Mouse (Mus musculus) CD8-positive naive resting alpha-beta T cell, adult 2 months (primary cell): ENCODE measurements around the gene Gm47996.

Experiments used
- DNase-seq, 2 experiments: peaks; one replicate each; pipeline ENCODE4 v3.0.0; 2022; ENCODE audit warnings: low read depth in 2 of 2, low spot score in 2 of 2

The Gm47996 gene

DNA sequence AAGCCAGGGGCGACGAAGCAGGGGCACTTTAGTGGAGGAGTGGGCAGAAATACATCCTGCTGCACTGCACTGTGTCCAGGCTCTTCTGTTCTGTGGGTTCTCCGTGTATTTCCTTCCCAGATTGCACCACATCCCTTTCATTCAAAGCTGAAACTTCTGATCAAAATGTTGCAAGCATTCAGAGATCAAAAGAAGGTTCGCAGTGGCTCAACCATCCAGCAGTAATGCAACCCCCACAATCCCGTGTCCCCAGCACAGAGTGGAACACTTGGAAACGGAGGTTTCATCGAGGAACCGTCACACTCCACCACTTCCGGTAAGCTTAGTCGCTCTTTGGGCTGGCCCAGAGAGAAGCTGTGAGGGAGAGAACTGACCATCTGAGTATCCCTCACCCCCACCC lies 35.2 kb downstream of the Gm47996 start:
- no peak for DNase-seq

- no peak for DNase-seq
Measured at GRCm38 (mm10) chr1:151245846-151246245, 35.9 kb downstream of the Gm47996 start.

DNA sequence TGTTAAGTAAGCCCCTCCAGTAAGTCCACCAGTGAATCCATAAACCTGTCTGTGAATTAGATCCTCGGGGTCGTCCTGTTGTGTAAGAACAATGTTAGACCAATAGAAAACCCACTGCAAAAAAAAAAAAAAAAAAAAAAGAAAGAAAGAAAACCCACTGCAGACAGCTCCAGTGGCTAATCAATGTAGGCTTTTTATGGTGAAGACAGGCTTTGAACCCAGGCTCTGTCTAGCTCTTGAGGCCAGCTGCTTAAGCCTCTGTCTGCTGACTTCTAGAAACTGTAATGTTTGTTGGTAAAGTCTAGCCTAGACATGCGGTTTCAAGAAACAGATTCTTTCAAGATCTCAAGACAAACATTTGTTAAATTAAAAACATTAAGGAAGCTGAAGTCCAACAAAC lies 40.2 kb downstream of the Gm47996 start:
- no peak for DNase-seq

- no peak for DNase-seq
Measured at GRCm38 (mm10) chr1:151250529-151251193, 40.7 kb downstream of the Gm47996 start.

- no peak for DNase-seq
Measured at GRCm38 (mm10) chr1:151251194-151252010, 41.5 kb downstream of the Gm47996 start.

GRCm38 (mm10) chr1:151255422-151255821 lies 45.5 kb downstream of the Gm47996 start:
- DNase-seq = no peak

- DNase-seq = no peak
Measured at GRCm38 (mm10) chr1:151258090-151258954, 48.4 kb downstream of the Gm47996 start.

DNA sequence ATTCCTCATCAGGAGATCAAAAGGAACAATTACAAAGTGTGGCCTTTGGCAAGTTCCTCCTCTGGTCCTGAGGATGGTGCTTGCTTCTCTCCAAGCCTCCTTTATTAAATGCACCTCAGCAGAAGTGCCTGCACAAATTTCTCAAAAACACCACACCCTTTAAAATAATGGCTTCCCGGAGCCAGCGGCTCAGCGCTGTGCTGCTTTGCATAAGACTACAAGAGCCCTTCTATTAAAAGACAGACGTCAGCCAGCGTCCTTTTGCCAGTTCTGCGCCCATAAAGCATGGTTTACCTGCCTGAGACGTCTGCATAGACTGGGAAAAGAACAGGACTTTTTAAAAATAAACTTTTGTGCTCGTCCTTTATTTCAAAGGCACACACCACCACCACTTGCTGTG lies 49.1 kb downstream of the Gm47996 start:
- no peak for DNase-seq
